Mouse (Mus musculus): ENCODE data around the gene Sntg2. TPM values are rescaled to one million over a fixed set of nuclear protein-coding genes. Genes with fewer than 3 reads are reported as not detected.

Sntg2 gene
- total RNA-seq, 2 experiments from 2014 or later, result not detected

DNA sequence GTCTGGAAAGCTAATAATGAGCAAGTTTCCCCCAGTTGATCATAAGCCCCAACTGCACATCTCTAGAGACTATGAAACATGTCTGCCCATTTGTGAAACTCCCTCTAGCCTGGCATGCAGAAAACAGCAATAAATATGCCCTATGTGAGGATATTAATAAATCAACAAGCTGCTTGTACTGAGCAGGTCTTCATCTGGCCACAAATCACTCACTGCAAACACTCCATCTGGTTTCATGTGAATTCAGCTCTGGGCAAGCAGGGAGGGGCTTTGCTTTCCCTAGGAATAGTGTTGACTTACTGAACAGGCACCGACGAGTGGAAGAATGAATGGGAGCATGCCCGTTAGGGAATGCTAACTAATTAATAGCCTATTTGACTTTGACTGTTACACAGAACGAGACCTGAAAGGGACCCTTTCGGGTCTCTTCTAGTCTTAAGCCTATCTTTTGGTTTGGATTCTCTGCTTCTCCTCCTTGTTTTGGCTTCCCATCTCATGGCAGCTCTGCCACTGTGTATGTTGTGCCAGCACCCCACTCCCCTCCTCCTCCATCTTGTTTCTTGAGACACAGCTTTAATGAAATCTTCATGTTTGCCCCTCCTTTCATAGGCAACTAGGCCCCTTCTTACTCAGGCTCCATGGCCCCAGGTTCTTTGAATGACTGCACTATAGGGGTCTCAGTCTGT lies 86.1 kb downstream of the Sntg2 start:
- ATAC-seq (ENCODE audit: poor library complexity, severe bottlenecking), result no peak

GRCm38 (mm10) chr12:30283741-30284140 lies 89.4 kb downstream of the Sntg2 start:
- no peak for ATAC-seq (ENCODE audit: poor library complexity, severe bottlenecking)

DNA sequence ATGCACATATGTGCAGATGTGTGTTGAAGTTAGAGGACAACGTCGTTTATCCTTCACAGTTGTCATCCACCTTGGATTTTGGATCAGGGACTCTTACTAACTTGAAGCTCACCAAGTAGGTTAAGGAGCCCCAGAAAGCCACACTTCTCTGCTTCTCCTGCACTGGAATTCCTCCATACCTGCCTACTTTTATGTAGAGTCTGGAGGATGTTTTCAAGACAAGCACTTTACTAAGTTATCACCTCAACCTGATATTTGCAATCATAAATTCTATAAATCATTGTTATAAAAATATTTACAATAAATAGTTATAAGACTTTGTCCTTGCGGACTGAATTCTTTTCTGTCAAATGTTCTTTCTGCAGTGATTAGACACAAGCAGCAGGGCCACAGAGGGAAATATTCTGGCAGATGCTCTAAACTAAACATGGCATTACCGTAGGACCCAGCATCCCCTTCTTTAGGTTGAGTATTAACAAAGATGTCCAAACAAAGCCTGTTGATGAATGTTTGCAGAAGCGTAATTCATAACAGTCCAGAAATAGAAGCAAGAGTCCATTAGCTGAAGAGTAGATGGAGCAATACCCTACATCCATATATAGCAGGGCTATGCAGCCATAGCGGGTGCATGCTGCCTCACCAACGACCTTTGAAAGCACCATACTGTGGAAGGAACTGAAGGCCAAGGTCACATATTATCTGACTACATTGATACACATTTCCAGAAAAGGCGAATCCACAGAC lies 100.8 kb downstream of the Sntg2 start:
- ATAC-seq (ENCODE audit: poor library complexity, severe bottlenecking), result no peak

DNA sequence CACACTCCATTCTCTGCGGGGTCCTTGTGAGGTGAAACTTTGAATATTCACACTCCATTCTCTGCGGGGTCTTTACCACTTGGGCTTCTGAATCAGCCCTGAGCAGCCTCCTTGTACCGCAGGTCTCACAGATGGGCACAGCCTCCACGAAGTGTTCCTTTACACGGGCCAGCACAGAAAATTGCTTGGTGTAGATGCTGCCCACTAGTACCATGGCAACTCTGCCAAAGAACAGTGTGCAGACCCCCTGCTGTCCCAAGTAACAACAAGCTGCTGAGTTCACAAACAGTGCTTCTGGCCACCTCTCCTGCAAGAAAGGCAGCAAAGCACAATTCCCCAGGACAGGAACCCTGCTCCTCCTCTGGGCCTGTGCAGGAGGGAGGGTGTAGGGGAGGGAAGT lies 109.0 kb downstream of the Sntg2 start:
- ATAC-seq (ENCODE audit: poor library complexity, severe bottlenecking), result no peak

GRCm38 (mm10) chr12:30261187-30261586 lies 112.0 kb downstream of the Sntg2 start:
- ATAC-seq (ENCODE audit: poor library complexity, severe bottlenecking), result no peak

DNA sequence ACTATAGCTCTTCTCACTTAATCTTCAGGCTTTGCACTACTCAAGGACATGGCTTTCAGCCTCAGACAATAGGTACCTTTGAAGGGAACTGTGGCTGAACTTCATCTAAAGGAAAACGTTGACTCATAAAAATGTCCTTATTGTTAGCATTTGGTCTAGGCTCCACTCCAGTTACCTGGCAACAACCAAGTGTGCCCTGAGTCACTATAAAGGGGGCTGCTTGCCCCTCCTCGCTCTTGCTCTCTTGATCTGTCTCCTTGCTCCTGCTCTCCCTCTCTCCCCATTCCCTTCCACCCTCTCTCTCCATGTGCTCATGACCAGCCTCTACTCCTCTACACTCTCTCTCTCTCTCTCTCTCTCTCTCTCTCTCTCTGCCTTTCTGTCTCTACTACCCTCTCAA lies 114.5 kb downstream of the Sntg2 start:
- no peak for ATAC-seq (ENCODE audit: poor library complexity, severe bottlenecking)

GRCm38 (mm10) chr12:30257664-30258063 lies 115.5 kb downstream of the Sntg2 start:
- ATAC-seq (ENCODE audit: poor library complexity, severe bottlenecking), result no peak

DNA sequence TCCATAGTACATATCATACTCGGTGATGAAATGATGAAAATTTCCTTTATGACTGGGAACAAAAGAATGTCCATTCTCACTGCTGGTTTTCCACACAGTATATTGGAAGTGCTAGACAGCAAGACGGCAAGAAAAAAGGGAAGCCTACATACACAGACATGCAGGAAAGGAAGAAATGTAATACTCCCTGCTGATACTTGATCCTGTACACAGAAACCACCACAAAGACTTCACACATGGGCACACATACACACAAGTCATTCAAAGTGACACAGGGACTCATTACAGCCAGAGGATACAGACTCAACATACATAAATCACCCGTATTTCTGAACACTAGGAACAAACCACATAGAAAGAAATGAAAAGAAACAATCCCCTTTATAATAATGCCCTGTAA lies 117.0 kb downstream of the Sntg2 start:
- no peak for ATAC-seq (ENCODE audit: poor library complexity, severe bottlenecking)

- no peak for ATAC-seq (ENCODE audit: poor library complexity, severe bottlenecking)
Measured at GRCm38 (mm10) chr12:30254581-30254980, 118.6 kb downstream of the Sntg2 start.

- no peak for ATAC-seq (ENCODE audit: poor library complexity, severe bottlenecking)
Measured at GRCm38 (mm10) chr12:30252381-30252780, 120.8 kb downstream of the Sntg2 start.

GRCm38 (mm10) chr12:30251283-30251829 lies 121.8 kb downstream of the Sntg2 start:
- no peak for ATAC-seq (ENCODE audit: poor library complexity, severe bottlenecking)

DNA sequence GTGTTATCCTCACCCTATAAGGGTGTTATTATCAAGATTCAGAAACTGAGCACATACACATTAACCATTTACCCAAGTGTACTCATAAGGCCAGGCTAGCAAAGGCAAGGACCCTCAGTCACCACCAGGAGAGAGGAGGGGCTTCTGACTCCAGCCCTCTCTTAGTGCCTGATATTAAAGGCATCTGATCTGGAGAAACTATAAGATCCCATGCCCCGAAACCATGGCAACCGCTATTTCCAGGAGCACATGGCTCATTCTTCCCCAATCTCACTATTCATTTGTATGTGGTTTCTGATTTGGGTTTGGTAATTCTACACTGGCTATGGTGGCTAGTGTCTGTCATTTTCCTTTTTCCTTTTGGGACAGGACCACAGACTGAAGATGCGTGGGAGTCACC lies 124.1 kb downstream of the Sntg2 start:
- no peak for ATAC-seq (ENCODE audit: poor library complexity, severe bottlenecking)

- ATAC-seq (ENCODE audit: poor library complexity, severe bottlenecking), result no peak
Measured at GRCm38 (mm10) chr12:30246286-30246945, 126.8 kb downstream of the Sntg2 start.

DNA sequence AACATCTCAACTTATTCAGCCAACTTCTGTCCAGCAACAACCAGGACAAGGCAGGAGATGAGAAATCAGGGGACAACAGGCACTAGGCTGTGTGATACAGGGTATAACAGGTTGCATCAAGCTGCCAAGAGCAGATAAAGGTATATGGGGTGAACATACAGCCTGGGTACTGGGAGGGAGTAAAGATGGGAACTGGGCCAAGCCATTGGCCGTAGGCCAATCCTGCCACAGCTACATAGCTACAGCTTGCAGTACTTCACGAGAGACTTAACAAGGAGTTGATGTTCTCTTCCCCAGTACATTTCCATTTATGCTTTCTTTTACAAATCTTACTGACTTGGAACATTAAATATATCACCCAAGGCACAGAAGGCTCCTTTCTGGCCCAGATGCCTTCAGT lies 129.0 kb downstream of the Sntg2 start:
- no peak for ATAC-seq (ENCODE audit: poor library complexity, severe bottlenecking)

- ATAC-seq (ENCODE audit: poor library complexity, severe bottlenecking), result no peak
Measured at GRCm38 (mm10) chr12:30240891-30241290, 132.3 kb downstream of the Sntg2 start.

GRCm38 (mm10) chr12:30234940-30235339 lies 138.2 kb downstream of the Sntg2 start:
- ATAC-seq (ENCODE audit: poor library complexity, severe bottlenecking), result no peak

- ATAC-seq (ENCODE audit: poor library complexity, severe bottlenecking), result no peak
Measured at GRCm38 (mm10) chr12:30228004-30228403, 145.2 kb downstream of the Sntg2 start.

- ATAC-seq (ENCODE audit: poor library complexity, severe bottlenecking), result no peak
Measured at GRCm38 (mm10) chr12:30226247-30226646, 146.9 kb downstream of the Sntg2 start.

DNA sequence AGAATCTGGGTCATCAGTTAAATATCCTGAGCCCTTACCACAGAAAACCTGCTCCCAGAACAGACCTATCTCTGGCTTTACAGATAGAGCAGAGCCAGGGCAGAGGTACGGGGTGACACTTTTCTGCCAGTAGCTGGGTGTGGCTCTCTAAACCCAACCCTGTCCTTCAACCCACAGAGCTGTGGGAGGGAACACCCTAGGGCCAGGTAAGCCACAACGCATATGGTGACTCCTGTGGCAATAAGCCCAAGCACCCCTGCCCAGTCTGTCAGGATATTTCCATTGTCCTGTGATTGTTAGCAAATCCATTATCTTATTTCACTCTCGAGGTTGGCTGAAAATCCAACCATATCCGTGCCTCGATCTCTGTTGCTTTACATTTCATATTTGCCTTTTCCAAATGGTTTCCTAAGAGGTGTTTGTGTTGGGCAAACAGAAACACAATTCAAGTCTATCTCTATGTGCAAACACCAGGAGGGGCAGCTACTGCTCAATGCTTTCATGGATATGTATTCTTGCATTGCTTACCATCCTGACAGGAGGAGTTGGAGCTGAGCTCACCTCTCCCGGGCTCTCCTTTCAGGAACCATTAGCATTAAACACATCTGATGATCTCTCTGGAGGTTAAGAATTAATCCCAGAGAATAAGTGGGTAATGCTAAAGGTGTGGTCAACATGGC lies 156.3 kb downstream of the Sntg2 start:
- ATAC-seq (ENCODE audit: poor library complexity, severe bottlenecking), result no peak

GRCm38 (mm10) chr12:30214761-30215160 lies 158.4 kb downstream of the Sntg2 start:
- ATAC-seq (ENCODE audit: poor library complexity, severe bottlenecking), result no peak

DNA sequence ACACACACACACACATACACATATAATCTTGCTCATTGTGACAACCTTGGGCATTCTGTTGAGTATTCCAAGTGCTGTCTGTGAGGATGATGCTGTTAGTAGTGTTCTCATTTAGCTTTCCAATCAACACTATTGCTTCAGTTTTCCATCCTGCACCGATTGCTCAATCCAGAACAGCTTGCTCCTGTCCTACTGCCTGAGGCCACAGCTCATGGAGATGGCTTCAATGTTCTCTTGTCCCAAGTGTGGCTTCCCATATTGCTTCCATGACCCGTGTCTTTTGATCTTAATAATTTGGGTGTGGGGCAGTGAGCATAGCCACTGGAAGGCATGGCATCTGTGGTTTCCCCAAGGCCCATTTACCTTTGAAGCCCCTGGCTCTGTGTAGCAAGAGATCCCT lies 162.8 kb downstream of the Sntg2 start:
- no peak for ATAC-seq (ENCODE audit: poor library complexity, severe bottlenecking)
